Mouse (Mus musculus): ENCODE data around the gene Nav2.

Nav2 gene

DNA sequence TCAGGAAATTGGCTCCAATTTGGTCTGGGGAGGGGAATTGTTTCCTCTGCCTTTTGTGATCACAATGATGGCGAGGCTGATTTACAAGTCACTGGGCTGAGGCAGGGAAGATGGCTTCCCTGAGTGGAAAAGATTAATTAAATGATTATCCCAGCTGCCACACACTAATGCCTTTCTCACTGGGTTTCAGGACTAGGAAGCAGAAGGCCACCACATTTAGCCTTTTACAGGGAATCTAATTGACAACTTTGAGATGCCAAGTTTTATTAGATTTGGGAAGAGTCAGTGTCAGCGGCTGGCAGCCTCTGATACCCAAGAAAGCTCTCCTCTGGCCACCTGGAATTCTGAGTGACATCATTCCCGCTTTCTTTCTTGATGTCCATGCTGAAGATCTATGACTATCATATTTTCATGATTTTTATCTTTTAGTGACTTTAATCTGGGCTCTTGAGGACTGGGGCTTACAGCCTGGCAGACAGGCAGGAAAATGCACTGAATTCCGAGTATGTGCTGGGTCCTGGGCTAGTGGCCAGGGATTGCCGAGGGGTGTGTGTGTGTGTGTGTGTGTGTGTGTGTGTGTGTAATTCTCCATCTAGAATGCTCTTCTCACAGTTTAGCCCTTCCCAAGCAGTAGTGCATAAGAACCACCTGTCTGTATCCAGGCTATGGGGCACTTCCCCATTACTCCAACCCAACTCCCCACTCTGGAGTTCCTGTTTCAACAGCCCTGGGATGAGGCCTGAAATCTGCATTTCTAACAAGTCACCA lies 432.8 kb downstream of the Nav2 start:
- DNase-seq: no peak

- no peak for DNase-seq
Observed at GRCm38 (mm10) chr7:49341919-49342529, 433.5 kb downstream of the Nav2 start.

DNA sequence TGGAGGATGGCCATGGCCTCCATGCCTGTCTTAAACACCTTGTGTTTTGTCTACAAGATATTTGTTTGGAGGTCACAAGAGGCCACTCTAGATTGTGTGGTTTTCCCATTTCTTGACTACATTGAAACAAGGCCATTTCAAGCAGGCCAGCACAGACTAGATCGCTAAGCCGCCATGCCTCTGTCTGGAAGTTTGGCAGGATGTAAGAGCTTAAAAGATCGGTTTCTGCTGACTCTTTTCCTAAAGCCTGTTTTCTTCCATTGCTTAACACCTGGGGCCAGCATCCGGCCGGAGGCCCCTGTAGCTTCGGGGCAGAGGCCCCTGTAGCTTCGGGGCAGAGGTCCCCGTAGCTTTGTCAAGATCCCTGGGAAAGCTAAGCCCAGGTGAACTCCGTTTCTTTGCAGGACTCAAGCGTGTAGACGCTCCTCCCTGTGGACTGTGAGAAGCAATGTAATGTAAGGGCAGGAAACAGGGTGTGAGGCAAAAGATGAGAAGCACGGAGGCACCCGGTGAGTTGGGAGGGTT lies 434.1 kb downstream of the Nav2 start:
- DNase-seq: no peak

DNA sequence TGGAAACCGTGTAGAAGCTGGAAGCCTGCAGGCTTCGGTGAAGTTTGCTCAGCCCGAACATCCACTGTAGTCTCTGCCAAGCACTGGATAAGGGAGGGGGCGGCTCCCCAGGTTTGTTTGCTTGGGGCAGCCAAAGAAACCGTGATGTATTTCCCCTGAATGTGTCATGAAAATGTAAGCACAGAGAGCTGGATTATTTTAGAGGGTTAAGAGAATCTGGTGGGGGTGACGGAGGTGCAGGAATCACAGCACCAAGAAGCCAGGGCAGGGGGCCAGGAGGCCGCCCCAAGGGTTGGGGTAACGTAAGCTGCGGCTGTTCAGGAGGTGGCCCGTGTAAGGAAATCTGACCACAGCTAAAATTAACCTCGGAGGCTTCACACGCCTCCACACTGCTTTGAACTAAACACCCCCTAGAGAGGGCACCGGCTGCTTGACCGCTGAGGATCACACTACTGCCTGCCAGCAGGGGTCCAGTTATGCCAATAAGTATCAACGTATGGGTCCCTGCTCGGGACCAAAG lies 434.6 kb downstream of the Nav2 start:
- no peak for DNase-seq

- no peak for DNase-seq
Observed at GRCm38 (mm10) chr7:49343752-49344484, 435.4 kb downstream of the Nav2 start.

DNA sequence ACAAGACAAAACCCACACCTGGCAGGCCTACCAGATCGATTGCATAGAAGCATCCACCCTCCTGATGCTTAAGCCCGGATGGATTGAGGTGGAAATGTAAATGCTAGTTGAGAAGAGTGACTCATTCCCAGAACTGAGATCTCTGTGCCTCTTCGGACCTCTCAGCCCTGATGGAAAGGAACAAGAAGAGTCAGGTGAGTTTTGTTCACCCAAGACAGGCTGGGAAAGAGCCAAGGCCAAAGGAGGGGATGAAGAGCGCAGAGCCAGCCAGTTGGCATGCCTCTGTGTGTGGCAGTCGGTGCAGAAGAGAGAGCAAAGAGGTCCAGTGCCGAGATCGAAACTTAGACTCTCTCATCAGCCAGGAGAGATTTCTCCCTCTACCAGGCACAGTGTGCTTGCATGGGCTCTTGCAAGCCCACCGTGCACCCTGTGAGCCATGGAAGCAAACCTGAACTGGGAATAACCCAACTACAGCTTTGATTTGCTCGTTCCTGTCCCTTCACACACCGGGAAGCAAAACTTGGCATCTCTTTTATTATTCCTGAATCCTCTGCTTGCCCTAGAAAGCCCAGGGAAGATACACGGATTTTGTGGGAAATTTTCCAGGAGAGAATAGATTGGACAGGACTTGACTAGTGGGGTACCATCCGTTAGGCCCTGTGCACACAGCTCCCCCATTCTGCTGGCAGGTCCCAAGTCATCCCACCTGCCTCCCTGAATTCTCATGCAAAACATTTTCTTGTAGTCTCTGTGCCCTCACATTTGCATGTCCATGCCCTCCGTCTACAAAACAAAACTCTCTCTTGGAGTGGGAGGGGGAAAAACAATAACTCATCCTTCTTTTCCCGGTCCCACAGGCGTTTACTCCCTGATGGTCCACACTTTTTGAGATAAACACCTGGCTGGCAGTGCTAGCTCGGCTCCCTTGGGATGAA lies 439.1 kb downstream of the Nav2 start:
- DNase-seq: no peak

DNA sequence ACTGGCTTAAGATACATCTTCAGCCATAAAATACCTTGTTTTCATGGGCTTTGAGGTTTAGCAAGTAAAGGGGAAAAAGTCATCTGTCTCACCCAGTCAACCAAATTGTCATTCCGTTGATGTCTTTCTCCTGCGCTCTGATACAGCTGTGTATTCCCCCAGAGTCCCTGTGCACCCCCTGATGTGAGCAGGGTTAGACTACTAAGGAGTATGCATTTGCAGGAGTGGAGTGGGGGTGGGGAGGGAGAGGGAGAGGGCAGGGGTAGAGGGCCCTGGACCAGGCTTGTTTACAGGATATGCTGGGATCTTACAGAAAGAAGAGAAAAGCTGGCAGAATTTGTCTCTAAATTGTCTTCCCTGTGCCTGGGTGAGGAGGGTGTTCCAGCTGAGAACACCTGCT lies 440.1 kb downstream of the Nav2 start:
- no peak for DNase-seq

- DNase-seq: no peak
Observed at GRCm38 (mm10) chr7:49350321-49351007, 441.9 kb downstream of the Nav2 start.

DNA sequence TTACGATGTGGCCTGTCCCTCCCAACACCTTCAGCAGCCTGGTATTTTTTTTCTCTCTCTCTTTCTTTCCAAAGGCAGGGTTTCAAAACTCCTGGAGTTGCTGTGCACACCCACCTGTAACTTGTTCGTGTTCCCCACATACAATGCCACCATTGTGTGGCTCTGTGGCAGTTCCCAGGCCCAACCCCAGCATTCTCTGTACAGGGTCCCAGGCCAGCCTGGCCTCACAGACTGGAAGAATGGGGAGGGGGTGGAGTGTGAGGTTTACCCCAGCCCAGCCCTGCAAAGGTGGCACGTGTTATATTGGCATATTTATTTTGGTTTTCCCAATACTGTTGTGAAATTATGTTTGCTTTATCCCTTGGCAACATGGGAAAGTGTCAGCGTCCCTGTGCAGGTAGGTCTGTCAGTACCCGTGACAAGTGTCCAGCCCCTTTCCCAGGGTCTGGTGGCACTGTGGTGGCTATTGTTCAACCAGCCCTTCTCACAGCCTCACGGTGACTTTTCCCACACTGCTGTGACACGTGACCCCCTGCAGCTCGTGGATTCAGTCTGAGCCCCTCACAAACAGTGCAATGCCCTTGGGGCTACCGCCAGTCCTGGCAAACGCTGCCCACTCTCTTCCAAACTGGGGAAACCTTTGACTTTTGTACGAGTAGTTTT lies 443.2 kb downstream of the Nav2 start:
- DNase-seq: no peak

DNA sequence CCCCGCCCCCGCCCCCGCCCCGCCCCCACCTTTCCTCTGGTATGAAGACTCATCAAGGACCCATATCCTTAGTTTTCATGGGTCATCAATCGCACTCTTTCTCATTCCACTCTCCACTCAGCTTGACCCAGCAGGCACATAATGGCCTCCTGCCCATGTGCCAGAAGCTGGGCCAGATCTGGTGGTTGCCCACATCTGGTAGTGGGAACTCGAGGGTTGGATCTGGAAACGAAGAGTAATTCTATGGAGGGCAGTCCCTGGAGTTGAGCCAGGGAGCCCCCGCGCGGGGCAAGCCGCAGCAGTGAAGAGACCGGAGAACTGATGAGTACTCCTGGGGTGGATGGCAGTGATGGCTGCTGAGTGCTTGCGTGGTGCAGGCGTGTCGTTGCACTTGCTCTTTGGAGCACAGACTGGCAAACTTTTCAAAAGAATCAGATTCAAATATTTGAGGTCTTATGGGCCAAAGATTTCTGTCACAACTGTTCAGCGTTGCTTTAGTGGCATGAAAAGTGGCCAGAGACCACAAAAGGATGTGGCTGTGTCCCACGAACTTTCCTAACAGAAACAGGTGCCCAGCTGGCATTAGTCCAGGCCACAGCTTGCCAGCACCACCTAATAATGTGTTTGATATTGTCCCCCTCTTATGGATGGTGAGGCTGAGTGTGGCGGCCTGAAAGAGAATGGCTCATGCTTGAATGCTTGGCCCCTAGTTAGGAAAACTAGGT lies 449.1 kb downstream of the Nav2 start:
- DNase-seq: no peak

DNA sequence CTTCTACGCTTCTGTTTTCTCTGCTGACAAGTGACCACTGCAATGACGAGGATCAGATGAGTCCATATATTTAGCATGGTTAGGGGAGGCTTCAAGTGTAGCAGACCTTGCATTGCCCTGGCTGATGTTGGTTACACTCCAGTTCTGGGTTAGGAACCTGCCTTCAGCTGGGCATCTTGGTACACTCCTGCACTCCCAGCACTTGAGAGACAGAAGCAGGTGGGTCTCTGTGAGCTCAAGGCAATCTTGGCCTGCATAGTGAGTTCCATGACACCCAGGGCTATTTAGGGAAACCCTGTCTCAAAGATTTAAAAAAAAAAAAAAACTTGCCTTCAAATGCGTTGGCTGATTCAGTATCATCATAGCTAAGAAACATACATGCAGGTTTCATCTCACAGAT lies 450.6 kb downstream of the Nav2 start:
- no peak for DNase-seq

DNA sequence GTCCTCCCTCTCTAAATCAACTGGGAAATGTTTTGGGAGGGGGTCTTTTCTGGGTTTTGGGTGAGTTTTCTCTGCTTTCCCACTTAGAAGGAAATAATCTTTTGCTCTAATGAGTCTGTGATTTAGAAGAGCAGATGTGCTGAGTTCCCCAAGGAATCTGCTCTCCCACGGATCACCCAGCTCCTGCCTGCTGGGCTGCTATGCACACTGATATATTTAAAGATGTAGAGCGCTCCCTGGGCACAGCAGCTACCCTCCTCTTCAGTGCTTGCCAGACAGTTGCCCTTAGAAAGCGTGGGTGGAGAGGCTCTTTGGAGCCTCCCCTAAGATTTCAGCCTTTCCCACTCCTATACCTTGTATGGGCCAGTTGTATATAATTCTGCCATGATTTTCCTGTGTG lies 452.1 kb downstream of the Nav2 start:
- no peak for DNase-seq

DNA sequence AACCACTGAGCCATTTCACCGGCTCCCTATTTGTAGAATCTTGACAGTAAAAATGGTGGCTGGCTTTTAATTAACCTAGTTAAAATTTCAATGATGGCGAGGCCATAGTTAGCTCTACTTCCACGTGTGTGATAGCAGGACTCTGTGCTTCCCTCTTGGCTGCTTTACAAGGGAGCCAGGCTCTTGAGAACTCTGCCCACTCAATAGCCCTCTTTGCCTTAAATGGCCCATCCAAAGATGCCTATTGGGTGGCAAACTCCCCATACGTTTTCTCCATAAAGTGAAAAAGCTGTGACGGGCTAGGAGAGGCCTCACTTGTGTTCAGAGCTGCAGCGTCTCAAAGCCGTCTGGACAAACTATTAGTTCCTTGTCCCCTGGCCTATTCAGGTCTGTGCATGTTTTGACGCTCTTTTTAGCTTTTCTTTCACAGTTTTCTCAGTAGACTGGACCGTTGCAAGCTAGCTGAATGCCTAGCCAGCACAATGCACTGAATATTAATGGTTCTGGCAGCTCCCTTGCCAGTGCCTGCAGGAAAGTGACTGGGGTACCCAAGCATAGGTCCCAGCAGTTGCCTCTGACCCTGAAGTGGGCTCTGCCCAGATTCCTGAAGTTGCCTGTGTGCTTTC lies 453.1 kb downstream of the Nav2 start:
- no peak for DNase-seq

DNA sequence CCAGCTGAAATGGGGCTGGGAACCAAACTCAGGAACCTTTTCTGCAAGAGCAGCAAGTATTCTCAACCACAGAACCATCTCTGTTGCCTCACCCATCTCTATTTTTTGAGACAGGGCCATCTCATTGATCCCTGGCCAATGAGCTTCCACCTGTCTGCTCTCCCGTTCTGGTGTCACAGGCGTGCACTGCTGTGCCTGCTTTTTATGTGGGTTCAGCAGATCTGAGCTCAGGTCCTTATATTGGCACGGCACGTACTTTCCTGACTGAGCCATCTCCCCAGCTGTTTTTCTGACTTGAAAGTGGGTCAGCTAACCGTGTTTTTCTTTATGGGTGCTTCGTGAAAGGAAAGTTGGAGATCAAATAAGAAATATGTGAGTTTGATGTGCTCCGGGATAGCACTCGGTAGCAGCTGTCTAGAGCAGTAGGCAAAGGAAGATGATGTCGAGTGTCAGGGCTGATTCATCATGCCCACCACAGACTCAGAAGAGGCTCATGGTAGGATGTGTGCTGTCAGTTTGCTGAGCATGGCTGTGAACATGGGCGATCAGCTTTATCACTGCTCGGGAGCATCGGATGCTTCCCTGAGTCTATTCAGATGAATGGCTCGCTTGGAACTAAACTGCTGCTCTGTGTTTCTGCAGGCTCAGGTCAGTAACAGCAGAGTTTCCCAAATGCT lies 456.1 kb downstream of the Nav2 start:
- DNase-seq: no peak

- DNase-seq: no peak
Observed at GRCm38 (mm10) chr7:49368590-49368989, 460.1 kb downstream of the Nav2 start.

DNA sequence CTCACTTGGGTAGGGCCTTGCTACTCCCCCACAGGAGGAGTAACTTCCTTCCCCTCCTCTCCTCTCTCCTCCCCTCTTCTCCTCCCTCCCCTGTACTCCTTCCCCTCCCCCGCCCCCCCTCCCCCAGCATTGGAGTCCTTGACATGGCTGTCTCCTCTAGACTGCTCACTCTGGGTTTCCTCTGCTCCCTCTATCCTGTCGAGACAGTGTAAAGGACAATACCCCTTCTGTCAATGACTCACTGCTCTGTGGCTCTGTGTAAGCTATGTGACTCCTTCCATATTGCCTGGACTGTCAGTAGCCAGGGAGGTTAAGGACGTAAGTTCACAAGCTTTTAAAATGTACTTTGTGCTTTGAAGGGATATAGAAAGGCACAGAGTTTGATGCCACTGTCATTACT lies 460.5 kb downstream of the Nav2 start:
- DNase-seq: no peak

- DNase-seq: no peak
Observed at GRCm38 (mm10) chr7:49369809-49370473, 461.4 kb downstream of the Nav2 start.

DNA sequence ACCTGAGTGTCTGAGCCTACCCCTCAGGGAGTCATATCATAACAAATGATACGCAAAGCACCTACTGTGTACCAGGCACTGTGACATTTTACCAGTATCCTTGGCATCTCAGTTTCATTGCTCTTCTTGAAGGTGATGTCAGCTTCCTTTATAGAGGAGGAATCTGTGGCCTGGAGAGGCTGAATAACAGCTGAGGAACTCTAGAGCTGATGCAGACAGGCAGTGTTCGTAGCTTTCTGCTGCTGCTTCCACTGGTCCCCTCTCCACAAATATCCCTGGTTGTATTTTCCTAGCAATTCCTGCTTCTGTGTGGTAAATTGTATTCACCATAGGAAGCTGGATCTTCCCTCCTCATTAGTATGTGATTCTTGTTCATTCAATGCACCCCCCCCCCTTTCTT lies 462.8 kb downstream of the Nav2 start:
- no peak for DNase-seq

GRCm38 (mm10) chr7:49371972-49372371 lies 463.5 kb downstream of the Nav2 start:
- DNase-seq: no peak

Data from right cerebral cortex, postnatal 14 days (tissue).